Mouse (Mus musculus): ENCODE data around the gene Ergic1. TPM values are rescaled to one million over a fixed set of nuclear protein-coding genes. Genes with fewer than 3 reads are reported as not detected.

Ergic1 gene
- total RNA-seq, 4 experiments from 2014 or later = 118 to 152 (median 136) TPM

GRCm38 (mm10) chr17:26574701-26575100 lies 13.4 kb downstream of the Ergic1 start:
- no peak for DNase-seq (ENCODE audit: low spot score in 2 of 2)

- DNase-seq (ENCODE audit: low spot score in 2 of 2) = peak in 1 of 2 experiments; percentile 29
Measured at GRCm38 (mm10) chr17:26575786-26576690, 14.7 kb downstream of the Ergic1 start.

- DNase-seq (ENCODE audit: low spot score in 2 of 2) = no peak
Measured at GRCm38 (mm10) chr17:26576833-26577232, 15.5 kb downstream of the Ergic1 start.

- no peak for DNase-seq (ENCODE audit: low spot score in 2 of 2)
Measured at GRCm38 (mm10) chr17:26577309-26577708, 16.0 kb downstream of the Ergic1 start.

- no peak for DNase-seq (ENCODE audit: low spot score in 2 of 2)
Measured at GRCm38 (mm10) chr17:26578162-26578561, 16.9 kb downstream of the Ergic1 start.

GRCm38 (mm10) chr17:26578771-26579170 lies 17.5 kb downstream of the Ergic1 start:
- no peak for DNase-seq (ENCODE audit: low spot score in 2 of 2)

GRCm38 (mm10) chr17:26579396-26579795 lies 18.1 kb downstream of the Ergic1 start:
- DNase-seq (ENCODE audit: low spot score in 2 of 2) = no peak

GRCm38 (mm10) chr17:26580873-26581401 lies 19.6 kb downstream of the Ergic1 start:
- DNase-seq (ENCODE audit: low spot score in 2 of 2) = no peak

GRCm38 (mm10) chr17:26582297-26582696 lies 21.0 kb downstream of the Ergic1 start:
- peak; percentile 30 to 60 for DNase-seq (ENCODE audit: low spot score in 2 of 2)

- DNase-seq (ENCODE audit: low spot score in 2 of 2) = no peak
Measured at GRCm38 (mm10) chr17:26583056-26583455, 21.8 kb downstream of the Ergic1 start.

- DNase-seq (ENCODE audit: low spot score in 2 of 2) = no peak
Measured at GRCm38 (mm10) chr17:26583606-26584005, 22.3 kb downstream of the Ergic1 start.

- DNase-seq (ENCODE audit: low spot score in 2 of 2) = no peak
Measured at GRCm38 (mm10) chr17:26584063-26584462, 22.8 kb downstream of the Ergic1 start.

GRCm38 (mm10) chr17:26584558-26585136 lies 23.4 kb downstream of the Ergic1 start:
- no peak for DNase-seq (ENCODE audit: low spot score in 2 of 2)

- DNase-seq (ENCODE audit: low spot score in 2 of 2) = no peak
Measured at GRCm38 (mm10) chr17:26587961-26588487, 26.7 kb downstream of the Ergic1 start.

GRCm38 (mm10) chr17:26592510-26592909 lies 31.2 kb downstream of the Ergic1 start:
- DNase-seq (ENCODE audit: low spot score in 2 of 2) = no peak

GRCm38 (mm10) chr17:26593199-26593598 lies 31.9 kb downstream of the Ergic1 start:
- no peak for DNase-seq (ENCODE audit: low spot score in 2 of 2)

GRCm38 (mm10) chr17:26594171-26594570 lies 32.9 kb downstream of the Ergic1 start:
- no peak for DNase-seq (ENCODE audit: low spot score in 2 of 2)

GRCm38 (mm10) chr17:26594958-26595357 lies 33.7 kb downstream of the Ergic1 start:
- DNase-seq (ENCODE audit: low spot score in 2 of 2) = no peak

- DNase-seq (ENCODE audit: low spot score in 2 of 2) = no peak
Measured at GRCm38 (mm10) chr17:26595448-26596167, 34.3 kb downstream of the Ergic1 start.

- peak in 1 of 2 experiments; percentile 53 for DNase-seq (ENCODE audit: low spot score in 2 of 2)
Measured at GRCm38 (mm10) chr17:26596168-26596658, 34.9 kb downstream of the Ergic1 start.

- no peak for DNase-seq (ENCODE audit: low spot score in 2 of 2)
Measured at GRCm38 (mm10) chr17:26596856-26597481, 35.7 kb downstream of the Ergic1 start.
